Mouse (Mus musculus) bone marrow, adult 2 months (tissue): ENCODE results near the gene Gpc6. TPM values are rescaled to one million over a fixed set of nuclear protein-coding genes. Genes with fewer than 3 reads are reported as not detected.

Experiments
- H3K27ac ChIP-seq: fragments of 200-500 bp; 2 replicates; pipeline ENCODE4 v1.5.1; 2012; ENCODE audit warnings: low read depth, mild to moderate bottlenecking, control low read depth, inconsistent platforms, low read length; ENCODE audit not compliant: control insufficient read depth, poor library complexity, insufficient read depth
- H3K4me1 ChIP-seq: fragments of 200-500 bp; 2 replicates; pipeline ENCODE4 v1.6.1; 2011; ENCODE audit warnings: low read length; ENCODE audit not compliant: control insufficient read depth, insufficient read depth
- H3K4me3 ChIP-seq: fragments of 200-500 bp; replicated peaks from 2 replicates; pipeline ENCODE3; 2011; ENCODE audit warnings: mild to moderate bottlenecking, low read depth, low read length, control low read depth; ENCODE audit not compliant: control insufficient read depth
- CTCF ChIP-seq: fragments of 200-500 bp; IDR thresholded peaks from 2 replicates; pipeline ENCODE4 v1.5.1; 2011; ENCODE audit warnings: low read length, control low read depth; ENCODE audit not compliant: control insufficient read depth, insufficient read depth
- POLR2A ChIP-seq: fragments of 200-500 bp; IDR thresholded peaks from 2 replicates; pipeline ENCODE4 v1.6.1; 2011; ENCODE audit warnings: low read depth, mild to moderate bottlenecking, control low read depth, low read length, borderline replicate concordance; ENCODE audit not compliant: control insufficient read depth
- WGBS: fragments of 180-500 bp; shearing (Covaris S2); methylation state at CpG from one replicate; pipeline ENCODE4 v1.1.7; 2018; 5-methylcytosine and 5-hydroxymethylcytosine counted together
- polyA plus RNA-seq: library from polyadenylated mRNA; stranded (reverse); fragments of >200 nt; gene quantifications from 2 replicates; pipeline ENCODE4 v1.2.4, GENCODE M21; 2011; ENCODE audit warnings: low replicate concordance; ENCODE audit not compliant: missing spikeins, insufficient read depth, insufficient read length

The Gpc6 gene
- polyA plus RNA-seq, 1 experiment, result 2.2 TPM

- Histone ChIP-seq H3K4me3 (no peak overlapping the region), H3K27ac (no peak overlapping the region), H3K4me1 (no peaks in the 10 kb centered on the region)
- no peak for TF ChIP-seq CTCF
- TF ChIP-seq POLR2A, result no peak
- WGBS, result 72% methylated on average over 15 of the region's 15 CpGs
Observed at GRCm38 (mm10) chr14:117951265-117951664, 1026.2 kb downstream of the Gpc6 start.

- 30% methylated on average over 5 of the region's 5 CpGs for WGBS
- no peak overlapping the region for H3K27ac ChIP-seq
- TF ChIP-seq POLR2A (no peak), CTCF (no peak)
- no peaks in the 10 kb centered on the region for H3K4me1 ChIP-seq
- no peak overlapping the region for H3K4me3 ChIP-seq
Observed at GRCm38 (mm10) chr14:117951686-117952085, 1026.6 kb downstream of the Gpc6 start.

- TF ChIP-seq CTCF (no peak), POLR2A (no peak)
- Histone ChIP-seq H3K4me3 (no peak overlapping the region), H3K27ac (no peak overlapping the region), H3K4me1 (no peaks in the 10 kb centered on the region)
- 74% methylated on average over 3 of the region's 3 CpGs for WGBS
Observed at GRCm38 (mm10) chr14:117956051-117956450, 1030.9 kb downstream of the Gpc6 start.

GRCm38 (mm10) chr14:117958389-117958788, 1033.3 kb downstream of the Gpc6 start:
- H3K4me1 ChIP-seq, result no peaks in the 10 kb centered on the region
- TF ChIP-seq POLR2A (no peak), CTCF (no peak)
- WGBS, result 85% methylated on average over 11 of the region's 11 CpGs
- no peak overlapping the region for H3K4me3 ChIP-seq
- H3K27ac ChIP-seq, result no peak overlapping the region

- 77% methylated on average over 6 of the region's 6 CpGs for WGBS
- TF ChIP-seq POLR2A (no peak), CTCF (no peak)
- Histone ChIP-seq H3K4me3 (no peak overlapping the region), H3K27ac (no peak overlapping the region), H3K4me1 (no peaks in the 10 kb centered on the region)
Observed at GRCm38 (mm10) chr14:117961267-117961666, 1036.2 kb downstream of the Gpc6 start.

GRCm38 (mm10) chr14:117961844-117962243, 1036.7 kb downstream of the Gpc6 start:
- 77% methylated on average over 6 of the region's 6 CpGs for WGBS
- no peak overlapping the region for H3K4me3 ChIP-seq
- no peak for TF ChIP-seq CTCF
- TF ChIP-seq POLR2A, result no peak
- H3K4me1 ChIP-seq, result no peaks in the 10 kb centered on the region
- H3K27ac ChIP-seq, result no peak overlapping the region

- 51% methylated on average over 4 of the region's 4 CpGs for WGBS
Observed at GRCm38 (mm10) chr14:117962453-117962852, 1037.3 kb downstream of the Gpc6 start.

GRCm38 (mm10) chr14:117972576-117972975, 1047.5 kb downstream of the Gpc6 start:
- Histone ChIP-seq H3K27ac (no peak overlapping the region), H3K4me1 (no peaks in the 10 kb centered on the region), H3K4me3 (no peak overlapping the region)
- TF ChIP-seq CTCF, result no peak
- no peak for TF ChIP-seq POLR2A
- WGBS, result 81% methylated on average over 5 of the region's 5 CpGs

More at GRCm38 (mm10) chr14:117962453-117962852, 1037.3 kb downstream of the Gpc6 start:
- TF ChIP-seq CTCF (peak; percentile 52), POLR2A (no peak)
- Histone ChIP-seq H3K4me3 (no peak overlapping the region), H3K4me1 (no peaks in the 10 kb centered on the region), H3K27ac (no peak overlapping the region)

DNA sequence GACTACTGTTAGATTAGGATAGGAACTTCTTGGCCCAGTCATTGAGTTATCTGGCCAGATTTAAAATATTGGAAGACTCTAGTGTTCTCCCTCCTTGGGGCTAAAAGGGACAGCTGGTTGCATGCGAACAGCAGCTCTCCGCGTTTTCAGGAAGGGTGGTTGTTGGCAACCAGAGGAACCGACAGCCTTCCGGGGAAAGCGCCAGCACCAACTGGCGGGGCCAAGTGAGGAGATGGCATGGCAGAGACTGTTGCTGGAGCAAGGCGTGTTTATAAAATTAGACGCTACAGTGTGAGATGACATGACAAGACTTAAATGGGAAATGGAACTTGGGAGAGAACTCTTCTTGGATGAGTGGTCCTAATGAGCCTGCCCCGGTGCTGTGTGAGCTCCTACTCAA, 1056.4 kb downstream of the Gpc6 start:
- TF ChIP-seq POLR2A, result no peak
- H3K4me1 ChIP-seq, result no peaks in the 10 kb centered on the region
- H3K27ac ChIP-seq, result no peak overlapping the region
- H3K4me3 ChIP-seq, result no peak overlapping the region
- WGBS, result 90% methylated on average over 10 of the region's 10 CpGs
